Mouse (Mus musculus): ENCODE results near the gene Arhgap44.

Arhgap44 gene

DNA sequence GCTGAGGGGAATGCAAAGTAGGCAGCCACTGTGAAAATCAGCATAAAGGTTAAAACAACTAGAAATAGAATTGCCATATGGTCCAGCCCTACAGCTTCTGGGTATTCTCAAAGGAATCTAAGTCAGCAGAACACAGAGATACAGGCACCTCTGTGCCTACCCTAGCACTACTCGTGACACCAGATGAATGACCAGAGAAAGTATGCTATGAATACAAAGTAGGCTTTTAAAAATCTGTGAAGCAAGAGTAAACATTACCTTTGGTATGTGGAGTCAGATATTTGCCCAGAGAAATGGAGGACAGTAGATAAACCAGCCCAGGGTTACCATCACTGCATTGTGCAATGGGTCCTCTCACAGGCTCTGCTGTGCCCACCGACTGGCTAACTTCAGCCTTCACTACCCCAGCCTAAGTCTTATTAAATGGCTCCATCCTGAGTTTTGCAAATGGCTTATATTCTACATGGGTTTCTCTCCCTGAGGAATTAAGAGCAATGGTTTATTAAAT lies 25.6 kb downstream of the Arhgap44 start:
- no peak for DNase-seq (ENCODE audit: low read depth, low spot score)

- DNase-seq (ENCODE audit: low read depth, low spot score) = no peak
Measured at GRCm38 (mm10) chr11:65135251-65135739, 27.5 kb downstream of the Arhgap44 start.

DNA sequence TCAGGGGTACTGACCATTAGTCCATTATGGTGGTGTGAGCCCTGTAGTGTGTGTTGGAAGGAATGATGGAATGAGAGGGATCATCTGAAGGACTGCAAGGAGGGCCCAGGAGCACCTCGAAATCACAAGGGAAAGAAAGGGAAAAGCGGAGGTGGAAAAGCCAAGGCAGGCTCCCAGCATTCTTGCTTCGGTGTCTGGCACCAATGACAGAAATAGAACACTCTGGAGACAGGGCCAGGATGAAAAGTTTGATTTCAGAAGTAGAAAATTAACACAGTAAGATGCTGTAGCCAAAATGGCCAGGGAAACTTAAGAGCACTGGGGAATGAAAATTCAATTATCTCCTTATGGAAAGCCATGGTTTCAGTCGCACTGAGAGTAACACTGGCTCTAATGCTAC lies 29.1 kb downstream of the Arhgap44 start:
- DNase-seq (ENCODE audit: low read depth, low spot score) = no peak

DNA sequence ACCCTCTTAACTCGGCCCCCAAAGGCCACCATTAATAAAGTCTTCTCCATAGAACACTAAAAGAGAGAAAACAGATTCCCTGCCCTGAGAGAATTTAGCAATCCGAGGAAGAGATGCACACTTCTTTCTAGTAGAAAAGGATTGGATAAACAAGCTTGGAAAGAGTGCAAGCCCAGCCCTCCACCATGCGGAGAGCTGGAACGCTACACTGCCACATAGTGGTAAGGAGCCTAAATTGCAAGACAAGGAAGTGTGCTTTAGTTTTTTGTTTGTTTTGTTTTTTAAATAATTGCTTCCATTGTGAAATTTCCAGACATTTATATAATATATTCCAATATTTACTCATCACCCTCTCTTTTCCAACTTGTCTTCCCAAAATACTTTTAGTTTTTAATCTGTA lies 33.7 kb downstream of the Arhgap44 start:
- no peak for DNase-seq (ENCODE audit: low read depth, low spot score)

GRCm38 (mm10) chr11:65128666-65129065 lies 34.1 kb downstream of the Arhgap44 start:
- no peak for DNase-seq (ENCODE audit: low read depth, low spot score)

- no peak for DNase-seq (ENCODE audit: low read depth, low spot score)
Measured at GRCm38 (mm10) chr11:65126566-65126965, 36.2 kb downstream of the Arhgap44 start.

DNA sequence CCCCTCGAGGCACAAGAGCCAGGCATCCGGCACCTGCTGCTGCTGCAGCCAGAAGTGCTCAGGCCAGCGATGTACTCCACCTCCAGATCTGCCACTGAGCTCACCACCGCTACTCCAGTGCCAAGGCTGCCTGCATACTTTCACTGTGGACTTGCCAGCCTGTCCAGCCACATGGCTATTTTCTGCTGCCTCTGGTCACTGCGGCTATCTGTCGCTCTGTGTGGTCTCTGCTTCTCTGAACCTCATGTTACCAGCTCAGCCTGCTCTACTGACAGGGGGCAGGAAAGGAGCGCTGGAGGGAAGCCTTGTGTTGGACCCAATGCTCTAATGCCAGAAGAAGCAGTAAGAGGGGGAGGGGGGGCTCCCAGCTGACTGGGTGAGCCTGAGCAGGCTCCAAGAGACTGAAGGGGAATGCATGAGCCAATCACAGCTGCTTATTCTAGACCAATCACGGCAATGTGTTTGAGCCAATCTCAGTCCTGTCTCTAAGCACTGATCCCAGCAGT lies 37.8 kb downstream of the Arhgap44 start:
- DNase-seq (ENCODE audit: low read depth, low spot score) = peak; percentile 33

GRCm38 (mm10) chr11:65120276-65120675 lies 42.5 kb downstream of the Arhgap44 start:
- DNase-seq (ENCODE audit: low read depth, low spot score) = no peak

- DNase-seq (ENCODE audit: low read depth, low spot score) = no peak
Measured at GRCm38 (mm10) chr11:65115811-65116210, 47.0 kb downstream of the Arhgap44 start.

- DNase-seq (ENCODE audit: low read depth, low spot score) = no peak
Measured at GRCm38 (mm10) chr11:65112086-65112485, 50.7 kb downstream of the Arhgap44 start.

DNA sequence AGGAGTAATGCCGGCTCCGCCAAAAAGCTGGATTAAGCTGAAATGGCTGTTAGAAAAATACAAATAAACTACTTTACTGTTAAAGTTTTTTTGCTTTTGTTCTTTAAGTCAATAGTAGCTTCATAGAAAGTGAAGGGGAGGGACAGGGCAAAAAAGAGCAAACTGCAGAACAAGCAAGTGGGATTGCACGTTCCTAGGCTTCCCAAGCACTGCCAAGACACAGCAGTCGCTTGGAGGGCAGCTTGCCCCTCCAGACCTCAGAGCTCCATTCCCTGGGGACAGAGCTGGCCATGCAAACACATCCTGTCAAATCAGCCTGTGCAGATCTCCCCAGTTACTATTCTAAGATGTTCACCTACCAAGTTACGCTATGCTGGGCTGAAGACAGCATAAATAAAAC lies 51.1 kb downstream of the Arhgap44 start:
- no peak for DNase-seq (ENCODE audit: low read depth, low spot score)

- DNase-seq (ENCODE audit: low read depth, low spot score) = no peak
Measured at GRCm38 (mm10) chr11:65110058-65110457, 52.7 kb downstream of the Arhgap44 start.

DNA sequence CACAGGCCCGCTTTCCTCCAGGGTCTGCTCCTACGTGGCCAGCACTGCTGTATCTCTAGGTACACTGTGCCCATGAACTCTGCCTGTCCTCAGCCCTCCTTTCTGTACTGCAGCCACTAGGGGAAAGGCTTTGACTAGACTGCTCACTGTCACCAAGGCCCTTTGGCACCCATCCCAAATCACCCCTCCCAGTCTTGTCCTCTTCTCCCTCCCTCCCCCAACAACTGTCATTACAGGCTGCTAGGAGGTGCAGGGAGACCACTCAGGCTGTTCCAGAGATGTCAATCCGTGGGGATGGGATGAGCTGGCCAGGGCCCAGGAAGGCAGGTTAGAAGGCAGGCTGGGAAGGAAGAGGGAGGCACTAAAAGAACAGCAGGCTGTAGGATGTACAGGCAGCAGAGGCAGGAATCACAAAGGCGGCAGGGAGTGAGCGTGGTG lies 55.0 kb downstream of the Arhgap44 start:
- no peak for DNase-seq (ENCODE audit: low read depth, low spot score)

- DNase-seq (ENCODE audit: low read depth, low spot score) = no peak
Measured at GRCm38 (mm10) chr11:65107151-65107550, 55.6 kb downstream of the Arhgap44 start.

DNA sequence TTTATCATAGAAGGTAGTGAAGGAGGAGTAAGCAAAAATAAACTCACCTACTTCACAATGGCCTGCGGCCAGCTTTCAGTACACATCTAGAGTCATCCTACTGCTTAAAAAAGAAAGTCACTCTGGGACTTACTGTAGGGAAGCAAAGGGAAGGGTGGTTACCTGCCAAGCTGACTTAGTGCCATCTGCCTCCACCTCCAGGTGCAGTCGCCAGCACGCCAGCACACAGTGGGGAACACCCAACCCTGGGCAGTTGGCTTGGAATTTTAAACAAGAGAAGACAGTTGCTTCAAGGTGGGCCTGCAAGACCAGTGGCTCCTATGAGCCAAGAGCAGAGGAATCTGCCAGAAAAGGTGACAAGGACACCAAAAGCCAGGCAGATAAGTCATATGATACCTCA lies 58.7 kb downstream of the Arhgap44 start:
- DNase-seq (ENCODE audit: low read depth, low spot score) = no peak

GRCm38 (mm10) chr11:65101206-65101605 lies 61.6 kb downstream of the Arhgap44 start:
- DNase-seq (ENCODE audit: low read depth, low spot score) = no peak

- DNase-seq (ENCODE audit: low read depth, low spot score) = no peak
Measured at GRCm38 (mm10) chr11:65100031-65100430, 62.7 kb downstream of the Arhgap44 start.

- no peak for DNase-seq (ENCODE audit: low read depth, low spot score)
Measured at GRCm38 (mm10) chr11:65097526-65098070, 65.2 kb downstream of the Arhgap44 start.

DNA sequence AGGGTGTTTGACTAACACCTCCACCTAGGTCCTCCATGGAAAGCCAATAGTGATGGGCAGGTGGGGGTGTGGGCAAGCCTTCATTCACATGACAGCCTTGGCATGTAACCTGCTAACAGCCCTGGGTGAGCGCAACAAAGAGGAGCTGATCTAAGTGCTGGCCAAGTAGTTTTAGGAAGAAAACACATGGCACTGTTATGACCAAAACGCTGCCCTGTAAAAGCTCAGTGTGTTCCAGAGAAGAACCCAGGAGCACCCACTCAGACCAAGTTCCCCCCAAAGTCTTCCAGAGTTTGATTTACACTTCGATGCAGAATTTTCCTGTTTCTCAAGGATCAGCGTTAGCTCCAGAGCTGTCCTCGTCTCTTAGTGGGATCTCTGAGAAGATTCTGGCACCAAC lies 65.9 kb downstream of the Arhgap44 start:
- no peak for DNase-seq (ENCODE audit: low read depth, low spot score)

- no peak for DNase-seq (ENCODE audit: low read depth, low spot score)
Measured at GRCm38 (mm10) chr11:65092851-65093250, 69.9 kb downstream of the Arhgap44 start.

- DNase-seq (ENCODE audit: low read depth, low spot score) = no peak
Measured at GRCm38 (mm10) chr11:65090386-65090785, 72.4 kb downstream of the Arhgap44 start.

DNA sequence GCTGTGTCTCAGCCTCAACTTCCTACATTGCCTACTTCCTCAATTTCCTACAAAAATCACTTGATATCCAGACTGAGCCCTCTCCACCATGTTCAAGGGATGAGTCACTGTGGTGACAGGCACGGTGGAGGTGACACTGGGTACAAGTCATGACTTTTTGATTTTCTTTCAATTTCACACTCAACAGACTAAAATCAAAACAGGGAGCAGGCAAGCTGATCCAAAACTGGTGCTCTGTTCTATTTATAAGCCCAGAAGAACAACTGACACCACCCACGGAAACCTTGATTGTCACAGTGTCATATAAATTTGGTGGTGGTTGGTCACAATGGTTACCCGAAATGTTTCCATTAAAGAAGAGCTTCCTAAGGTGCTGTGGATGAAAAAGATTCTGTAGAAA lies 72.8 kb downstream of the Arhgap44 start:
- DNase-seq (ENCODE audit: low read depth, low spot score) = no peak

- DNase-seq (ENCODE audit: low read depth, low spot score) = no peak
Measured at GRCm38 (mm10) chr11:65089282-65089681, 73.5 kb downstream of the Arhgap44 start.
